Mouse (Mus musculus) thymus, adult 2 months (tissue): Measurements from ENCODE around the gene Dlx1.

ENCODE experiments used
- CTCF ChIP-seq: fragments of 200-500 bp; IDR thresholded peaks from 2 replicates; pipeline ENCODE4 v1.5.1; 2012; ENCODE audit warnings: mild to moderate bottlenecking, control low read depth, low read length, moderate library complexity, borderline replicate concordance; ENCODE audit not compliant: control insufficient read depth, poor library complexity, insufficient read depth; ENCODE audit errors: extremely low read depth
- POLR2A ChIP-seq: fragments of 200-500 bp; IDR thresholded peaks from 2 replicates; pipeline ENCODE4 v1.6.1; 2012; ENCODE audit warnings: mild to moderate bottlenecking, low read length, control low read depth, moderate library complexity; ENCODE audit not compliant: control insufficient read depth, poor library complexity, insufficient read depth; ENCODE audit errors: extremely low read depth

- TF ChIP-seq CTCF (no peak), POLR2A (no peak)
Observed at GRCm38 (mm10) chr2:71512326-71512725, 15.6 kb upstream of the Dlx1 start.
